Mouse (Mus musculus) ES-CJ7 (cell line): ENCODE data around the gene Lypd3.

ENCODE experiments used
- DNase-seq: peaks from one replicate; pipeline ENCODE4 v3.0.0; 2011; ENCODE audit warnings: low read depth, low spot score

The Lypd3 gene

GRCm38 (mm10) chr7:24636264-24636663 lies at the start of gene Lypd3:
Gene Lypd3 (plus strand): TSS chr7:24636550.
- DNase-seq, result no peak

GRCm38 (mm10) chr7:24586828-24587227 lies 49.5 kb upstream of the Lypd3 start:
- DNase-seq, result no peak

- peak; percentile 79 for DNase-seq
Measured at GRCm38 (mm10) chr7:24587330-24588105, 48.8 kb upstream of the Lypd3 start, which contains the start of the genes Ethe1 and Zfp575. Gene Ethe1 (plus strand): TSS chr7:24587543. Gene Zfp575 (minus strand): TSS chr7:24587641.

GRCm38 (mm10) chr7:24588336-24588735 lies 48.0 kb upstream of the Lypd3 start:
- no peak for DNase-seq

DNA sequence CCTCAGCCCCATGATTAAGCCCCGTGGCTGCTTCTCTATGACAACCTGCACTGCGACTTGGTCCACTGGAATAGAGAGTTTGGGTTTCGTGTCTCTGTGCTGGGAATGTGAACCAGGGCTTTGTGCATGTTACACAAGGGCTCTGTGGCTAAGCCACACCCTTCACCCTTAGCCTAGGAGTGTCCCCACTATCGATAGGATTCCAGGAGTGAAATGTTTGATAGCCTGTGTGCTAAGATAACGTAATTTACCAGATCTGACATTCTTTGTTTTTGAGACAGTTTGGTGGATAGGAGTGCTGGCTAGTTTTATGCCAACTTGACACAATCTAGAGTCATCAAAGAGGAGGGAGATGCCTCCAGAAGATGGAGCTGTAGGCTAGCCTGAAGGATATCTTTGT lies 44.6 kb upstream of the Lypd3 start:
- DNase-seq, result no peak

DNA sequence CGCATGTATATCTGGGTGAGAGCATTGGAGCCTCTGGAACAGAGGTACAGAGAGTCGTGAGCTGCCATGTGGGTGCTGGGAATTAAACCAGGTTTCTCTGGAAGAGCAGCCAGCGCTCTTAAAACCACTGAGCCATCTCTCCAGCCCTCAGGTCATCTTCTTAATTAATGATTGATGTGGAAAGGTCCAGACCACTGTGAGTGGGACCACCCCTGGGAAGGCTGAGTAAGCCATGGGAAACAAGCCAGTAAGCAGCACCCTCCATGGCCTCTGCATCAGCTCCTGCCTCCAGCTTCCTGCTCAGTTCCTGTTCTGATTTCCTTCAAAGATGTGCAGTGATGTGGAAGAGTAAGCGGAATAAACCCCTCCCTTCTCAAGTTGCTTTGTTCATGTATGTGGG lies 44.2 kb upstream of the Lypd3 start:
- DNase-seq, result no peak

DNA sequence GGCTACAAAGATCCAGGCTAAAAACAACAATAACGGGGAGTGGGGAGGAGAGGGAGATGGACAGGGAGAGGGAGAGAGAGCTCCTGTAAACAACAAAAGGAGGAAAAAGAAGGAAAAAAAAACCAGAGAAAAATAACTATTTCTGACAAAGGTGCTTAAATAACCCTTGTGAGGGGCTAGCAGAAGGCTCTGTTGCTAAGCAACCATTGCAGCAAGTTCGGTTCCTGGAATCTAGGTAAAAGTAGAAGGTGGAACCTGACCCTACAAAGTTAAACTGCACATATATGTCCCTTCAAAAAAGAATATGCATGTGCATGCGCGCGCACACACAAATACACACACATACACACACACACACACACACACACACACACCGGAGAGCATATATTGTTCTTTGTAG lies 43.6 kb upstream of the Lypd3 start:
- DNase-seq, result no peak

DNA sequence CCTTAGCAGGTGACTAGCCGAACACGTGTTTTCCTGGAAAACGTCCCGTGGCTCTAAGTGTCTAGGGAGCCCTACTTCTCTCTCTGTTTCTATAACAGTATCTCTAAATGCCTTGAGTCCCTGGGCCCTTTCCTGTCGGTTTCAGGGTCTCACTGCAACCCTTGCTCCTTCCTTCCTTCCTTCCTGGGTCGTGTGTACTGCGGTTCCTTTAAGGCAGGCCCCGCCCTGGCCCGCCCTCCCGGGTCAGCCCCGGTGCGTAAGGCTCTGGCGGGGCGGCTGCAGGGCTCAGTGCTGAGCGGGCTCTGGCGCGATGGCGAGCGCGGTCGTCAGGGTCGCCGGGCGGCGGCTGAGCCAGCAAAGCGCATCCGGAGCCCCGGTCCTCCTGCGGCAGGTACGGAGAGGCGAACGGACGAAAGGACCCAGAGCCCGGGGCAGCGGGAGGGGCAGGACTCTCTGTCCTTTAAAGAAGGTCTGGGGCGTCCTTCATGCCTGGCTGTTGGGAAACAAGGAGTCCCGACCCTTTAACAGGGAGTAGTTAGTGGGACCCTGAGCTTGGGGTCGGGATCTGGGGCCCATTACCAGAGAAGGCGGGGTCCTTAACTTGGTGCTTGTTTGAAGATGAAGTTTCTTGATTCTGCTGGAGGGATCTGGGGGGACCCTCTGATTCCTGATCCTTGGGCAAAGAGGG lies 42.6 kb upstream of the Lypd3 start:
- DNase-seq, result peak; percentile 48

DNA sequence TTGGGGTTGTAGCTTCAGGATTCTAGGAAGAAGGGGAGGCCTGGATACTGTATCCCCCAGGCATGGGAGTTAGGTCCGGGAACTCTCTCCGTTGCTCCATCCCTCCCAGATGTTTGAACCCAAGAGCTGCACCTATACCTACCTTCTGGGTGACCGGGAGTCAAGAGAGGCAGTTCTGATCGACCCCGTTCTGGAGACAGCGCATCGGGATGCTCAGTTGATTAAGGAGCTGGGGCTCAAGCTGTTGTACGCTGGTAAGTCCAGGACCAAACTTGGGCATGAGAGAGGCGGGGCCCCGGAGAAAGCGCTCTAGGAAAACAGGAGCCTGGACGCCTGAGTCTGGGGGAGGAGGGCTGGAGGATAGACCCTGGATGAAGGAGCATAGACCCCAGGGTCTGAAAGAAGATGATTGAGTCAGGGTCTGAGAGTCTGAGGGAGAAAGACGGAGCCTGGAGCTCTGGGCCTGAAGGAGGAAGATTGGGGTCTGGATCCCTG lies 42.0 kb upstream of the Lypd3 start:
- DNase-seq, result no peak

DNA sequence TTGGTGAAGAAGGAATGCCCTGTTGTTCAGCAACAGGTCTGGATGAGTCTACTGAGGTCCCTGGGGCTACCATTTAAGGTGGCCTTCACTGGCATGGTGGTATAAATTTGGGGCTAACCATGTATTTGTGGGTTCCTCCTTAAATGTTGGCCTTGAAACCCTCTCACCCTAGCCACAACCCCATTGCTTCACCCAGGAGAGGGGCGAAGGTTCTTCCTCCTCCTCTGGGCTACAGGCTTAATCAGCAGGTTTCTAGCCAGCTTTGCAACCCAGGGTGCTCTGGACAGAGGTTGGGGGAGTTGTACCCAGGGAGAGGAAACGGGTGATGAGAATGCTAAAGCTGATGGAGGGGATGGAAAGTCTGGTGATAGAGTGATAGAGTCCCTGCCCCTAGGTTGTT lies 40.9 kb upstream of the Lypd3 start:
- no peak for DNase-seq

GRCm38 (mm10) chr7:24598121-24598520 lies 38.2 kb upstream of the Lypd3 start:
- no peak for DNase-seq

DNA sequence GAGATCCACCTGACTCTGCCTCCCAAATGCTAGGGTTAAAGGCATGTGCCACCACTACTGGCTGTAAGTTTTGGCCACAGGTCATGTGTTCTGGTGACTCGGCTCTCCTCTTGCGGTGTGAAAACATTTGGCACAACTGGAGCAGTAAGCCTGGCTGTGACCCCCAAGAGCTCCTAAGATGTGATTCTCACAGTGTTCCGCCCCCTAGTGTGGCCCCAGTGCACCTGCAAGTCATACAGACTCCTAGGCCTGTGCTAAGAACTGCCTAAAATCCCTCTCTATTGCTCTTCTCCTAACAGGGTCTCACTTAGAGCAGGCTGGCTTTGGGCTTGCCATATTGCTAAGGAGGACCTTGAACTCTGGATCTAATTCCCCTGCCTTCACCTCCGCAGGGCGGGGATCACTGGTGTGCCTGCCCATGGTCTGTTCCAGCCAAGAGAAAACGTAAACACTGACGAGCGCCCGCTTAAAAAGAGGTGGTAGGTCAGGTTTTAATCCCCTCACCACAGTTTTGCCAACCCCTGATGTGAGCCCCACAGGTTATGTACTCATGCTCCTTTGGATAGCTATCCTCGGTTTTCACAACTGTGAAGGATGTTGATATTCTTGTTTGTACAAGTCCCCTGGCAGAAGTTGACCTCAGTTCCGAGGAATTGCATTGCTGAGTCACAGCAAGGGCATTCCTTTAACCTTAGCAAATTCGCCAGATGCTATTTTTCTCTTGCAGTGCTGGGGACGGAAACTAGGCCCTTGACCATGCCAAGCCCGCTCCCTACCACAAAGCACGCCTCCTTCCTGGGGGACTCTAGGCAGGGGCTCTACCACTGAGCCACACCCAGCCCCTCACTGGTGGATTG lies 36.9 kb upstream of the Lypd3 start:
- DNase-seq, result peak; percentile 71

GRCm38 (mm10) chr7:24600941-24601597 lies 35.3 kb upstream of the Lypd3 start:
- DNase-seq, result peak; percentile 95

- DNase-seq, result no peak
Measured at GRCm38 (mm10) chr7:24605561-24605960, 30.8 kb upstream of the Lypd3 start.

GRCm38 (mm10) chr7:24606046-24606445 lies 30.3 kb upstream of the Lypd3 start:
- DNase-seq, result no peak

GRCm38 (mm10) chr7:24608017-24608416 lies 28.3 kb upstream of the Lypd3 start:
- DNase-seq, result peak; percentile 72

- DNase-seq, result no peak
Measured at GRCm38 (mm10) chr7:24608561-24608960, 27.8 kb upstream of the Lypd3 start.

DNA sequence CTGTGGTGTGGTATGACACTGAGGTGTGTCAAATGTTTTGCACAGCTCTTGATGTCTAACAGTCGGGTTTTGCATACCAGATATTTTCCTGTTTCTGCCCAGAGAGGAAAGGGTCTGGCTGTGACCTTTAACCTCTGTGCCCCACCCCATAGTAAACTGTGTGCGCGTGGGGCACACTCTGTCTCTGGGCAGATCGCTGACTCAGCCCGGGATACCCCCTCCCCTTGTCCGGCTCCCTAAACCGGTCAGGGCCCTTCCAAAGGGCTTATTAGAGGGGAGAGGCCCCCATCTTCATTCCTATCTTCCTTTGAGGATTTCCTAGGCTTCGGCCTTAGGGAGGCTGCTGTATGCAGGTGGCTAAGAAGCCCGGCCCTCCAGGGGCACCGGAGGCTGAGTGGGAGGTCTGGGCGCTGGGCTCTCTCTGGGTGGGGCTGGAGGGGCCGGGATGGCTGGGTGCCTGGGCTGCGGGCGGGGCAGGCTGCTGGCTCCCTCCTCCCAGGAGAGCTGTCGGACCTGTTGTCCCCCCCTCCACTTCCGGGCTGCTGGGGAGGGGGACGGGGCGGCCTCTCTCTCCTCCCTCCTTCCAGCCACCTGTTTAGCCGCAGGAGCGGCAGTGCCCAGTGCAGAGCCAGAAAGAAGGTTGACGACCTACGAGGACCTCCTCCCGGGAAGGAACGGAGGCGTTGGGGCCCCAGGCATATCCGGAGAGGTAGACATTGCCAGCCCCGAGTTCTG lies 26.0 kb upstream of the Lypd3 start, which contains the start of gene Phldb3:
Gene Phldb3, plus strand, starts transcription at position 620 of the 735 bp plus-strand sequence.
- DNase-seq, result no peak

GRCm38 (mm10) chr7:24610879-24611494 lies 25.4 kb upstream of the Lypd3 start:
- DNase-seq, result peak; percentile 80

DNA sequence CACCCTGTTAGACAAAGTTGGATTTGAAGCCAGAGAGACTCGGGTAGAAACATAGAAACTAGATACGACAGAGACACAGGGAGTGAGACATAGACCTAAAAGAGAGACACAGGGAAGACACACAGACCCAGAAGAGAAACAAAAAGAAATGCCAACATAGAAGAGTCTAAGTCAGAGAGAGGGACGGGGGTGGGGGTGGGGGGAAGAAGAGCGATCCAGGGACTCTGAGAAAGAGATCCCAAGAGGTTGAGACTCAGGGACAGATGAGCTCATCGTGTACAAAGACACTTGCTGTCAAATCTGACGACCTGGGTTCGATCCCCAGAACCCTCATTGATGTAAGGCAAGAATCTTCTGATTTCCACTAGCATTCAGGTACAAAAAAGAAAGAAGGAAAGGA lies 24.6 kb upstream of the Lypd3 start:
- no peak for DNase-seq
